Mouse (Mus musculus) cerebellum, postnatal 4 days (tissue): ENCODE measurements at regions not wholly inside any gene's neighbourhood (a gene's known extent, or its start where the extent isn't known, plus 50 kb on each side); places are given as distances from the start of the nearest gene placed in this dataset.

Experiments
- DNase-seq, 2 experiments: peaks; one replicate each; pipeline ENCODE4 v3.0.0; 2022; ENCODE audit warnings: low spot score in 2 of 2, mixed read lengths in 1 of 2

- DNase-seq = no peak
Measured at GRCm38 (mm10) chr12:5552607-5553006, 177.1 kb upstream of the Klhl29 start.

- DNase-seq = no peak
Measured at GRCm38 (mm10) chr12:5551901-5552300, 176.4 kb upstream of the Klhl29 start.

GRCm38 (mm10) chr12:5549796-5550195 lies 174.3 kb upstream of the Klhl29 start:
- peak in 1 of 2 experiments; percentile 10 for DNase-seq

- no peak for DNase-seq
Measured at GRCm38 (mm10) chr12:5547698-5548097, 172.2 kb upstream of the Klhl29 start.

- DNase-seq = no peak
Measured at GRCm38 (mm10) chr12:5542701-5543100, 167.2 kb upstream of the Klhl29 start.

- no peak for DNase-seq
Measured at GRCm38 (mm10) chr12:5496299-5496698, 120.8 kb upstream of the Klhl29 start.

GRCm38 (mm10) chr12:5494657-5495512 lies 119.4 kb upstream of the Klhl29 start:
- DNase-seq = peak in 1 of 2 experiments; percentile 9

- DNase-seq = peak in 1 of 2 experiments; percentile 45
Measured at GRCm38 (mm10) chr12:5464250-5464899, 88.9 kb upstream of the Klhl29 start.

- no peak for DNase-seq
Measured at GRCm38 (mm10) chr12:5453157-5453556, 77.7 kb upstream of the Klhl29 start.

- peak in 1 of 2 experiments; percentile 36 for DNase-seq
Measured at GRCm38 (mm10) chr12:5443730-5444129, 68.2 kb upstream of the Klhl29 start.

- DNase-seq = peak in 1 of 2 experiments; percentile 15
Measured at GRCm38 (mm10) chr12:5443091-5443531, 67.6 kb upstream of the Klhl29 start.

GRCm38 (mm10) chr12:5442679-5443078 lies 67.2 kb upstream of the Klhl29 start:
- DNase-seq = no peak

GRCm38 (mm10) chr12:5440482-5440881 lies 65.0 kb upstream of the Klhl29 start:
- DNase-seq = no peak

GRCm38 (mm10) chr12:5435876-5436275 lies 60.4 kb upstream of the Klhl29 start:
- DNase-seq = no peak

GRCm38 (mm10) chr12:5434060-5434459 lies 58.6 kb upstream of the Klhl29 start:
- no peak for DNase-seq

GRCm38 (mm10) chr12:5432688-5433087 lies 57.2 kb upstream of the Klhl29 start:
- DNase-seq = no peak

GRCm38 (mm10) chr12:5428733-5429132 lies 53.3 kb upstream of the Klhl29 start:
- no peak for DNase-seq
